Mouse (Mus musculus): ENCODE results near the gene Atn1.
A peak's percentile ranks its signal among the peaks of the same experiment; 100 is the strongest.

- TF ChIP-seq HCFC1 (IDR thresholded peaks at IDR 0.05; ENCODE audit: borderline replicate concordance, insufficient read depth, low read length) (peak; percentile 75; the same call in 1 of the 2 replicates), ZC3H11A (IDR thresholded peaks at IDR 0.05; ENCODE audit: borderline replicate concordance, low read depth, low read length) (peak; percentile 78), CHD2 (IDR thresholded peaks at IDR 0.05; ENCODE audit: low read depth, low read length) (no peak), MAFK (IDR thresholded peaks at IDR 0.05; ENCODE audit: insufficient read depth, low read depth, low read length) (no peak), ZNF384 (IDR thresholded peaks at IDR 0.05; ENCODE audit: low read depth, low read length) (0 out of 2 replicates have a peak, but pooled peaks have one; percentile 51)
These were observed 2.9 kb upstream of the Atn1 start for GRCm38 (mm10) chr6:124759259-124759658.

Data from ES-E14 (cell line).